Mouse (Mus musculus): ENCODE measurements around the gene Tex2.

The Tex2 gene

GRCm38 (mm10) chr11:106486042-106486865 is 127.0 kb downstream of the Tex2 start:
- no peak for DNase-seq (ENCODE audit: low spot score in 2 of 2)

GRCm38 (mm10) chr11:106485611-106486010 is 127.6 kb downstream of the Tex2 start:
- DNase-seq (ENCODE audit: low spot score in 2 of 2), result no peak

GRCm38 (mm10) chr11:106484875-106485274 is 128.3 kb downstream of the Tex2 start:
- DNase-seq (ENCODE audit: low spot score in 2 of 2), result no peak

GRCm38 (mm10) chr11:106482867-106483266 is 130.4 kb downstream of the Tex2 start:
- DNase-seq (ENCODE audit: low spot score in 2 of 2), result no peak

GRCm38 (mm10) chr11:106481651-106482050 is 131.6 kb downstream of the Tex2 start:
- DNase-seq (ENCODE audit: low spot score in 2 of 2), result no peak

GRCm38 (mm10) chr11:106480530-106480885 is 132.7 kb downstream of the Tex2 start:
- DNase-seq (ENCODE audit: low spot score in 2 of 2), result no peak

GRCm38 (mm10) chr11:106479619-106480529 is 133.3 kb downstream of the Tex2 start:
- DNase-seq (ENCODE audit: low spot score in 2 of 2), result no peak

GRCm38 (mm10) chr11:106478745-106479144 is 134.5 kb downstream of the Tex2 start:
- DNase-seq (ENCODE audit: low spot score in 2 of 2), result no peak

GRCm38 (mm10) chr11:106477505-106478160 is 135.6 kb downstream of the Tex2 start:
- no peak for DNase-seq (ENCODE audit: low spot score in 2 of 2)

- DNase-seq (ENCODE audit: low spot score in 2 of 2), result no peak
These were observed 137.9 kb downstream of the Tex2 start for GRCm38 (mm10) chr11:106475309-106475708.

- no peak for DNase-seq (ENCODE audit: low spot score in 2 of 2)
These were observed 141.6 kb downstream of the Tex2 start for GRCm38 (mm10) chr11:106471629-106472028.

GRCm38 (mm10) chr11:106468509-106468908 is 144.7 kb downstream of the Tex2 start:
- no peak for DNase-seq (ENCODE audit: low spot score in 2 of 2)

- no peak for DNase-seq (ENCODE audit: low spot score in 2 of 2)
These were observed 147.3 kb downstream of the Tex2 start for GRCm38 (mm10) chr11:106465932-106466331.

GRCm38 (mm10) chr11:106465545-106465903 is 147.7 kb downstream of the Tex2 start:
- no peak for DNase-seq (ENCODE audit: low spot score in 2 of 2)

- DNase-seq (ENCODE audit: low spot score in 2 of 2), result no peak
These were observed 148.3 kb downstream of the Tex2 start for GRCm38 (mm10) chr11:106464681-106465544.

- DNase-seq (ENCODE audit: low spot score in 2 of 2), result no peak
These were observed 149.4 kb downstream of the Tex2 start for GRCm38 (mm10) chr11:106463845-106464244.

- no peak for DNase-seq (ENCODE audit: low spot score in 2 of 2)
These were observed 150.9 kb downstream of the Tex2 start for GRCm38 (mm10) chr11:106462309-106462708.

- no peak for DNase-seq (ENCODE audit: low spot score in 2 of 2)
These were observed 151.9 kb downstream of the Tex2 start for GRCm38 (mm10) chr11:106461145-106461932.

- no peak for DNase-seq (ENCODE audit: low spot score in 2 of 2)
These were observed 152.6 kb downstream of the Tex2 start for GRCm38 (mm10) chr11:106460671-106461070.

- DNase-seq (ENCODE audit: low spot score in 2 of 2), result no peak
These were observed 154.7 kb downstream of the Tex2 start for GRCm38 (mm10) chr11:106458540-106458939.

All from frontal cortex, postnatal 14 days (tissue).